Mouse (Mus musculus) limb, embryonic 14.5 days (tissue): ENCODE measurements around the gene Gm11492. TPM values are rescaled to one million over a fixed set of nuclear protein-coding genes. Genes with fewer than 3 reads are reported as not detected.

Source experiments
- ATAC-seq: fragments of 200-750 bp; cut with Nextera tagmentation; 2 replicates; pipeline ENCODE4 v1.8.0; 2017; ENCODE audit warnings: low read depth, moderate number of reproducible peaks, moderate TSS enrichment; ENCODE audit not compliant: low FRiP score
- DNase-seq: peaks from one replicate; pipeline ENCODE4 v3.0.0-alpha.2; 2015; ENCODE audit warnings: low spot score
- H3K27ac ChIP-seq: fragments of 300-500 bp; sonication (generic); replicated peaks from 2 replicates; pipeline ENCODE4 v1.5.1; 2014; ENCODE audit warnings: low read depth, mild to moderate bottlenecking, low read length, moderate library complexity, mixed read lengths
- H3K27me3 ChIP-seq: fragments of 300-500 bp; sonication (generic); 2 replicates; pipeline ENCODE4 v1.6.1; 2014; ENCODE audit warnings: low read length, mixed read lengths; ENCODE audit not compliant: control insufficient read depth, insufficient read depth
- H3K36me3 ChIP-seq: fragments of 300-500 bp; sonication (generic); 2 replicates; pipeline ENCODE4 v1.6.1; 2014; ENCODE audit warnings: mild to moderate bottlenecking, low read length, moderate library complexity, mixed read lengths; ENCODE audit not compliant: control insufficient read depth, insufficient read depth
- H3K4me1 ChIP-seq: fragments of 300-500 bp; sonication (generic); 2 replicates; pipeline ENCODE4 v1.6.1; 2014; ENCODE audit warnings: antibody characterized with exemption, low read length, mixed read lengths; ENCODE audit not compliant: control insufficient read depth, insufficient read depth
- H3K4me2 ChIP-seq: fragments of 300-500 bp; sonication (generic); replicated peaks from 2 replicates; pipeline ENCODE4 v1.6.1; 2014; ENCODE audit warnings: low read depth, mild to moderate bottlenecking, low read length, moderate library complexity; ENCODE audit not compliant: severe bottlenecking
- H3K4me3 ChIP-seq: fragments of 300-500 bp; sonication (generic); replicated peaks from 2 replicates; pipeline ENCODE4 v1.5.1; 2014; ENCODE audit warnings: low read length
- H3K9ac ChIP-seq: fragments of 300-500 bp; sonication (generic); 2 replicates; pipeline ENCODE4 v1.6.1; 2014; ENCODE audit warnings: mild to moderate bottlenecking, low read depth, low read length, moderate library complexity; ENCODE audit not compliant: severe bottlenecking
- H3K9me3 ChIP-seq: fragments of 300-500 bp; sonication (generic); 2 replicates; pipeline ENCODE4 v1.6.1; 2016; ENCODE audit warnings: low read length; ENCODE audit not compliant: control insufficient read depth
- POLR2A ChIP-seq: fragments of 200-500 bp; IDR thresholded peaks from 2 replicates; pipeline ENCODE4 v1.8.0; 2012; ENCODE audit warnings: inconsistent platforms, mild to moderate bottlenecking, moderate library complexity, borderline replicate concordance; ENCODE audit not compliant: insufficient read depth, insufficient read length; ENCODE audit errors: extremely low read depth
- WGBS: fragments of 180-500 bp; shearing (Covaris S2); extraction: QIAGEN DNeasy Blood & Tissue Kit; methylation state at CpG from one replicate; pipeline ENCODE4 v1.1.7; 2014; 5-methylcytosine and 5-hydroxymethylcytosine counted together
- polyA plus RNA-seq, 2 experiments: library from polyadenylated mRNA; depleted of rRNA in 1 of 2; stranded (reverse) in 1 of 2; unstranded in 1 of 2; fragments of >200 nt; fragmentation: Nextera tagmentation in 1 of 2; extraction: Ambion mirVana in 1 of 2; gene quantifications; 2 replicates each; pipeline versions ENCODE4 v1.2.1 to v1.2.3; 2012 to 2014

Gene Gm11492
- polyA plus RNA-seq, 2 experiments: not detected

GRCm38 (mm10) chr11:87591526-87592353, 25.3 kb downstream of the Gm11492 start, which contains the start of gene Mtmr4:
Mtmr4 (plus strand) TSS chr11:87592162.
- ATAC-seq (peak; percentile 98), DNase-seq (peak; percentile 100)
- Histone ChIP-seq H3K27me3 (no peaks in the 10 kb centered on the region), H3K9me3 (no peaks in the 10 kb centered on the region), H3K9ac (peak within 1 kb of the TSS; percentile 85), H3K4me3 (peak within 1 kb of the TSS; percentile 72), H3K4me1 (peaks cover 28% of the 10 kb centered on the region), H3K4me2 (peak within 1 kb of the TSS; percentile 78), H3K27ac (peak within 1 kb of the TSS; percentile 85), H3K36me3 (peaks cover 7% of the 10 kb centered on the region; the same call in 1 of the 2 replicates)
- TF ChIP-seq POLR2A: peak; percentile 61; the same call in 1 of the 2 replicates
- WGBS: under 1% methylated on average over 53 of the region's 61 CpGs

- Histone ChIP-seq H3K4me1 (peaks cover 28% of the 10 kb centered on the region), H3K27me3 (no peaks in the 10 kb centered on the region), H3K9ac (peak overlapping the region; percentile 62), H3K4me2 (peak overlapping the region; percentile 78), H3K36me3 (peaks cover 12% of the 10 kb centered on the region), H3K9me3 (no peaks in the 10 kb centered on the region), H3K4me3 (peak overlapping the region; percentile 72), H3K27ac (peak overlapping the region; percentile 85)
- TF ChIP-seq POLR2A: no peak
- DNase-seq (no peak), ATAC-seq (no peak)
- WGBS: 0% methylated on average over 15 of the region's 15 CpGs
These were observed 25.9 kb downstream of the Gm11492 start for GRCm38 (mm10) chr11:87592354-87592695.

- Histone ChIP-seq H3K4me1 (peaks cover 28% of the 10 kb centered on the region), H3K9ac (peak overlapping the region; percentile 62), H3K36me3 (peaks cover 18% of the 10 kb centered on the region), H3K27ac (peak overlapping the region; percentile 85), H3K4me2 (peak overlapping the region; percentile 78), H3K27me3 (no peaks in the 10 kb centered on the region), H3K4me3 (peak overlapping the region; percentile 72), H3K9me3 (no peaks in the 10 kb centered on the region)
- WGBS: 38% methylated on average over 13 of the region's 13 CpGs
- ATAC-seq: no peak
- TF ChIP-seq POLR2A: no peak
- DNase-seq: no peak
These were observed 26.5 kb downstream of the Gm11492 start for GRCm38 (mm10) chr11:87592713-87593598.

DNA sequence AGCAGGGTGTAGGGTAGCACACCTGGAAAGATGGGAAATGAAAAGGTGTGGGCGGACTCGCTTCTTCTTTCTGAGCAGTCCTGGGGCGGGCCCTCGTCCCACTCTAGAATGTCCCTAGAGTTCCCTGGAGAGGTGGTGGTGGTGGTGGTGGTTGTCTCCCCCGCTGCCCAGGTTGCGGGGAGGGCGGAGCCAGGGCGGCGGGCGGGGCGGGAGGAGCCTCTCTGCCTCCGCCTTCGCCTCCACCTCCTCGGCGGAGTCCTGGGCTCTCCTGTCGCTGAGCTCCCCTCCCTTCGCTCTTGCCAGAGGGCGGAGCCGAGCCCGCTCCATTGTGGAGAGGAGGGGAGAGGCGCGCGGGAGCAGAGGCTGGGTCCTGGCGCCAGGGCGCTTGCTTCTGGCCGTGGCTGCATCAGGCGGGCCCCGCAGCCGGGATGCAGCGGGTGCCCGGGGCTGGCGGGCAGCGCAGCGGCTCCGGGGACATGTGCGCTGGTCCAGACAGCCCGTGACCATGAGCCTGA, 28.9 kb downstream of the Gm11492 start:
- 3% methylated on average over 8 of the region's 37 CpGs for WGBS
- peak; percentile 76; the same call in 1 of the 2 replicates for TF ChIP-seq POLR2A
- H3K4me2 ChIP-seq: peak overlapping the region; percentile 88

GRCm38 (mm10) chr11:87595976-87596375, 29.5 kb downstream of the Gm11492 start:
- Histone ChIP-seq H3K4me2 (peak overlapping the region; percentile 88), H3K9me3 (no peaks in the 10 kb centered on the region), H3K4me3 (peak overlapping the region; percentile 76), H3K27ac (peak overlapping the region; percentile 73; the same call in 1 of the 2 replicates), H3K36me3 (peaks cover 48% of the 10 kb centered on the region), H3K9ac (peak overlapping the region; percentile 89), H3K4me1 (peaks cover 22% of the 10 kb centered on the region), H3K27me3 (no peaks in the 10 kb centered on the region)
- 7% methylated on average over 7 of the region's 7 CpGs for WGBS
- DNase-seq: no peak
- TF ChIP-seq POLR2A: no peak
- ATAC-seq: no peak

More for the DNA sequence above, 28.9 kb downstream of the Gm11492 start:
- H3K9me3 ChIP-seq: no peaks in the 10 kb centered on the region
- ATAC-seq: peak; percentile 59
- peak overlapping the region; percentile 76 for H3K4me3 ChIP-seq
- H3K9ac ChIP-seq: peak overlapping the region; percentile 89
- peaks cover 42% of the 10 kb centered on the region for H3K36me3 ChIP-seq
- H3K4me1 ChIP-seq: peaks cover 26% of the 10 kb centered on the region
- H3K27me3 ChIP-seq: no peaks in the 10 kb centered on the region
- H3K27ac ChIP-seq: peak overlapping the region; percentile 73
- peak; percentile 89 for DNase-seq
